Mouse (Mus musculus) CH12.LX (cell line): ENCODE measurements around the gene Ccnl1. TPM values are rescaled to one million over a fixed set of nuclear protein-coding genes. Genes with fewer than 3 reads are reported as not detected.
A peak's percentile ranks its signal among the peaks of the same experiment; 100 is the strongest.

Source experiments
- DNase-seq: peaks from one replicate; pipeline ENCODE4 v3.0.0-alpha.2; 2013; ENCODE audit errors: extremely low read depth
- H3K27ac ChIP-seq: 2 replicates; pipeline ENCODE4 v1.5.1; 2012; ENCODE audit warnings: low read depth, mild to moderate bottlenecking, control low read depth, moderate library complexity; ENCODE audit not compliant: insufficient read depth
- H3K27me3 ChIP-seq: replicated peaks from 2 replicates; pipeline ENCODE3; 2012; ENCODE audit warnings: inconsistent platforms
- H3K36me3 ChIP-seq, 2 experiments: replicated peaks in 1 of 2; 2 replicates each; pipeline versions ENCODE3 to v1.6.1; 2012; ENCODE audit warnings: inconsistent platforms in 1 of 2, low read length in 1 of 2, mild to moderate bottlenecking in 1 of 2, mixed read lengths in 1 of 2, moderate library complexity in 1 of 2; ENCODE audit not compliant: control insufficient read depth in 1 of 2, insufficient read depth in 1 of 2
- H3K4me1 ChIP-seq, 2 experiments: 2 replicates each; pipeline ENCODE4 v1.6.1; 2012; ENCODE audit warnings: inconsistent platforms in 1 of 2, moderate library complexity in 1 of 2; ENCODE audit not compliant: insufficient read depth in 2 of 2, control insufficient read depth in 1 of 2
- H3K4me2 ChIP-seq: 2 replicates; pipeline ENCODE4 v1.6.1; 2012; ENCODE audit warnings: low read depth, mild to moderate bottlenecking, control low read depth; ENCODE audit not compliant: poor library complexity, insufficient read depth, severe bottlenecking
- H3K4me3 ChIP-seq, 3 experiments: fragments of 150-350 bp in 1 of 3; sonication (generic) in 1 of 3; replicated peaks in 1 of 3; 2 replicates each; pipeline versions ENCODE3 to v1.5.1; 2011 to 2012; ENCODE audit warnings: low read depth in 2 of 3, low read length in 2 of 3, mild to moderate bottlenecking in 2 of 3, moderate library complexity in 2 of 3, control low read depth in 1 of 3, improper control_type of control experiment in 1 of 3, inconsistent platforms in 1 of 3, mixed read lengths in 1 of 3; ENCODE audit not compliant: poor library complexity in 1 of 3
- H3K79me2 ChIP-seq: replicated peaks from 2 replicates; pipeline ENCODE4 v1.6.1; 2012; ENCODE audit warnings: mild to moderate bottlenecking, moderate library complexity; ENCODE audit not compliant: control insufficient read depth, poor library complexity, insufficient read depth, severe bottlenecking; ENCODE audit errors: extremely low read depth
- H3K9ac ChIP-seq: 2 replicates; pipeline ENCODE4 v1.6.1; 2012; ENCODE audit warnings: low read depth, mild to moderate bottlenecking, control low read depth, moderate library complexity; ENCODE audit not compliant: insufficient read depth
- H3K9me3 ChIP-seq: replicated peaks from 2 replicates; pipeline ENCODE3; 2012; ENCODE audit warnings: low read length, inconsistent platforms, mixed read lengths
- CHD1 ChIP-seq: IDR thresholded peaks from 2 replicates; pipeline ENCODE4 v1.6.1; 2012; ENCODE audit warnings: low read depth, low read length, improper control_type of control experiment, inconsistent platforms
- ELF1 ChIP-seq: IDR thresholded peaks from 2 replicates; pipeline ENCODE4 v1.6.1; 2014; ENCODE audit warnings: low read depth, mild to moderate bottlenecking, inconsistent platforms, low read length, improper control_type of control experiment
- ETS1 ChIP-seq: conservative IDR thresholded peaks from 2 replicates; pipeline ENCODE4 v1.6.1; 2012; ENCODE audit warnings: low read depth, mild to moderate bottlenecking, inconsistent platforms, low read length, improper control_type of control experiment, moderate library complexity
- GABPA ChIP-seq: IDR thresholded peaks from 2 replicates; pipeline ENCODE4 v1.6.1; 2012; ENCODE audit warnings: low read depth, low read length, improper control_type of control experiment, inconsistent platforms; ENCODE audit not compliant: insufficient replicate concordance
- IRF4 ChIP-seq: IDR thresholded peaks from 2 replicates; pipeline ENCODE4 v1.6.1; 2014; ENCODE audit warnings: low read depth, mild to moderate bottlenecking, inconsistent platforms, low read length, improper control_type of control experiment
- JUN ChIP-seq: IDR thresholded peaks from 2 replicates; pipeline ENCODE4 v1.6.1; 2011; ENCODE audit warnings: low read depth, mild to moderate bottlenecking, low read length, improper control_type of control experiment, moderate library complexity; ENCODE audit not compliant: insufficient read depth
- KAT2A ChIP-seq: IDR thresholded peaks from 2 replicates; pipeline ENCODE4 v1.6.1; 2012; ENCODE audit warnings: low read length, improper control_type of control experiment, inconsistent platforms; ENCODE audit not compliant: insufficient replicate concordance
- MXI1 ChIP-seq: IDR thresholded peaks from 2 replicates; pipeline ENCODE4 v1.6.1; 2011; ENCODE audit warnings: mild to moderate bottlenecking, low read depth, low read length, improper control_type of control experiment
- NELFE ChIP-seq: IDR thresholded peaks from 2 replicates; pipeline ENCODE4 v1.6.1; 2011; ENCODE audit warnings: low read depth, low read length, improper control_type of control experiment
- POLR2A ChIP-seq: IDR thresholded peaks from 2 replicates; pipeline ENCODE4 v1.6.1; 2011; ENCODE audit warnings: low read depth, mild to moderate bottlenecking, improper control_type of control experiment, low read length
- POLR2AphosphoS2 ChIP-seq: IDR thresholded peaks from 2 replicates; pipeline ENCODE4 v1.6.1; 2011; ENCODE audit warnings: low read depth, low read length, improper control_type of control experiment
- SIN3A ChIP-seq: IDR thresholded peaks from 2 replicates; pipeline ENCODE4 v1.6.1; 2012; ENCODE audit warnings: low read length, improper control_type of control experiment, inconsistent platforms
- TBP ChIP-seq: conservative IDR thresholded peaks from 2 replicates; pipeline ENCODE4 v1.6.1; 2011; ENCODE audit warnings: low read depth, low read length, improper control_type of control experiment
- USF1 ChIP-seq: IDR thresholded peaks from 2 replicates; pipeline ENCODE4 v1.6.1; 2014; ENCODE audit warnings: low read depth, mild to moderate bottlenecking, inconsistent platforms, low read length, improper control_type of control experiment
- ZC3H11A ChIP-seq: IDR thresholded peaks from 2 replicates; pipeline ENCODE4 v1.6.1; 2012; ENCODE audit warnings: low read depth, mild to moderate bottlenecking, inconsistent platforms, low read length, improper control_type of control experiment
- ZNF384 ChIP-seq: IDR thresholded peaks from 2 replicates; pipeline ENCODE4 v1.6.1; 2012; ENCODE audit warnings: low read depth, low read length, improper control_type of control experiment, inconsistent platforms
- dilution Hi-C: fragments of 300-500 bp; cut with MboI; formaldehyde crosslinking; loops from 2 replicates; pipeline ENCODE4 v1.14.3; 2020; ENCODE audit warnings: low sequenced_read_pairs; ENCODE audit not compliant: extremely low pct_unique_long_range_greater_than_20kb, extremely low pct_ligation_motif_present
- in situ Hi-C: fragments of 300-500 bp; cut with MboI; formaldehyde crosslinking; loops from 3 replicates; pipeline ENCODE4 v1.14.3; 2019; ENCODE audit warnings: low sequenced_read_pairs, low pct_ligation_motif_present, low pct_unique_long_range_greater_than_20kb, mixed read lengths
- polyA plus RNA-seq: library from polyadenylated mRNA; unstranded; fragments of >175 nt; gene quantifications from 2 replicates; pipeline ENCODE4 v1.2.1, GENCODE M21; 2012; ENCODE audit warnings: low read depth; ENCODE audit not compliant: insufficient read length
- total RNA-seq, 2 experiments: library from RNA; depleted of rRNA; stranded (reverse); fragments of 300-350 nt in 1 of 2; fragments of >200 nt in 1 of 2; gene quantifications; 2 replicates each; pipeline ENCODE4 v1.2.3; 2012 to 2014

The Ccnl1 gene
- total and polyA plus RNA-seq, 3 experiments: 25.1 to 66.2 (median 58.8) TPM

GRCm38 (mm10) chr3:65954499-65955391 is 3.3 kb downstream of the Ccnl1 start:
- peak; percentile 70 for DNase-seq
- no peaks in the 10 kb centered on the region for H3K27me3 ChIP-seq
- no peaks in the 10 kb centered on the region for H3K9me3 ChIP-seq
- peak overlapping the region; percentile 89 for H3K4me2 ChIP-seq
- H3K36me3 ChIP-seq: peaks cover 32 to 67% of the 10 kb centered on the region in 2 experiments
- dilution Hi-C loops: no loop called here
- peak overlapping the region in 1 of 3 experiments; percentile 32 for H3K4me3 ChIP-seq
- TF ChIP-seq JUN (no peak), ELF1 (no peak), CHD1 (0 out of 2 replicates have a peak, but pooled peaks have one; percentile 53)
- TF ChIP-seq, all 38 proteins: peak for 1
- H3K79me2 ChIP-seq: peaks cover 53% of the 10 kb centered on the region
- H3K9ac ChIP-seq: peak overlapping the region; percentile 48; the same call in 1 of the 2 replicates
- in situ Hi-C loops: no loop called here
- no peak overlapping the region for H3K27ac ChIP-seq
- peaks cover 0 to 53% of the 10 kb centered on the region in 2 experiments; a peak in 2 of 4 replicates for H3K4me1 ChIP-seq

GRCm38 (mm10) chr3:65950831-65951365 is 7.2 kb downstream of the Ccnl1 start:
- in situ Hi-C loops: no loop called here
- H3K4me1 ChIP-seq: peaks cover 0 to 42% of the 10 kb centered on the region in 2 experiments; a peak in 2 of 4 replicates
- no peak overlapping the region for H3K9ac ChIP-seq
- H3K27ac ChIP-seq: no peak overlapping the region
- no peak overlapping the region for H3K4me3 ChIP-seq
- H3K36me3 ChIP-seq: peaks cover 49 to 95% of the 10 kb centered on the region in 2 experiments
- no peak for TF ChIP-seq ZNF384
- no peak for TF ChIP-seq ZC3H11A
- no peak for TF ChIP-seq USF1
- TF ChIP-seq ETS1: no peak
- no peak for TF ChIP-seq GABPA
- TF ChIP-seq CHD1: no peak
- no peak for TF ChIP-seq KAT2A
- no peak for TF ChIP-seq POLR2A
- TF ChIP-seq POLR2AphosphoS2: no peak
- no peak for TF ChIP-seq NELFE
- no peak for TF ChIP-seq TBP
- no peak for TF ChIP-seq ELF1
- no peak for TF ChIP-seq SIN3A
- TF ChIP-seq MXI1: no peak
- TF ChIP-seq JUN: no peak
- TF ChIP-seq IRF4: no peak
- no peak overlapping the region for H3K4me2 ChIP-seq
- dilution Hi-C loops: no loop called here
- peaks cover 35% of the 10 kb centered on the region for H3K79me2 ChIP-seq
- H3K27me3 ChIP-seq: no peaks in the 10 kb centered on the region
- no peak for DNase-seq
- no peaks in the 10 kb centered on the region for H3K9me3 ChIP-seq
